Mouse (Mus musculus) C2C12 (cell line): ENCODE data around the gene Ank3. TPM values are rescaled to one million over a fixed set of nuclear protein-coding genes. Genes with fewer than 3 reads are reported as not detected.

Experiments used
- H3K27me3 ChIP-seq: one replicate; pipeline ENCODE4 v1.6.1; 2011; ENCODE audit not compliant: control insufficient read depth, insufficient read depth, insufficient read length
- H3K36me3 ChIP-seq: one replicate; pipeline ENCODE4 v1.6.1; 2011; ENCODE audit not compliant: control insufficient read depth, insufficient read depth
- H3K4me3 ChIP-seq: one replicate; pipeline ENCODE4 v1.5.1; 2011; ENCODE audit warnings: mild to moderate bottlenecking, control low read depth; ENCODE audit not compliant: poor library complexity, insufficient read depth, severe bottlenecking
- H3K79me2 ChIP-seq: one replicate; pipeline ENCODE4 v1.6.1; 2011; ENCODE audit not compliant: control insufficient read depth, insufficient read depth
- H3K79me3 ChIP-seq: one replicate; pipeline ENCODE4 v1.6.1; 2011; ENCODE audit warnings: low read depth, control low read depth
- H3ac ChIP-seq: one replicate; pipeline ENCODE3; 2011; ENCODE audit warnings: low read depth; ENCODE audit not compliant: control insufficient read depth, insufficient read length
- CEBPB ChIP-seq: IDR thresholded peaks from one replicate; pipeline ENCODE4 v1.6.1; 2011; ENCODE audit warnings: low read depth, mild to moderate bottlenecking, control low read depth, moderate library complexity
- CTCF ChIP-seq: IDR thresholded peaks from one replicate; pipeline ENCODE4 v1.5.1; 2011; ENCODE audit not compliant: control insufficient read depth, insufficient read depth, insufficient read length
- FOSL1 ChIP-seq: IDR thresholded peaks from one replicate; pipeline ENCODE4 v1.8.0; 2011; ENCODE audit warnings: mild to moderate bottlenecking, low read length; ENCODE audit not compliant: poor library complexity, insufficient read depth, severe bottlenecking
- MAX ChIP-seq: IDR thresholded peaks from one replicate; pipeline ENCODE4 v1.6.1; 2011; ENCODE audit warnings: mild to moderate bottlenecking, control low read depth
- MYOD1 ChIP-seq: IDR thresholded peaks from one replicate; pipeline ENCODE4 v1.6.1; 2011; ENCODE audit warnings: low read depth; ENCODE audit not compliant: control insufficient read depth, insufficient read length
- MYOG ChIP-seq: IDR thresholded peaks from one replicate; pipeline ENCODE4 v1.6.1; 2011; ENCODE audit not compliant: control insufficient read depth, insufficient read length; ENCODE audit errors: extremely low read depth
- USF1 ChIP-seq: IDR thresholded peaks from one replicate; pipeline ENCODE4 v1.6.1; 2011; ENCODE audit warnings: low read depth, mild to moderate bottlenecking, control low read depth, moderate library complexity
- polyA plus RNA-seq: library from polyadenylated mRNA; unstranded; fragments of >200 nt; fragmentation: generic; extraction: Trizol; gene quantifications from one replicate; pipeline ENCODE4 v1.2.1, GENCODE M21; 2012; ENCODE audit warnings: missing spikeins

The Ank3 gene
- polyA plus RNA-seq, 1 experiment: 9.8 TPM

- Histone ChIP-seq H3K27me3 (no peaks in the 10 kb centered on the region), H3K79me2 (no peaks in the 10 kb centered on the region), H3K36me3 (no peaks in the 10 kb centered on the region), H3K79me3 (no peaks in the 10 kb centered on the region), H3ac (no peak overlapping the region), H3K4me3 (no peak overlapping the region)
- TF ChIP-seq MYOD1 (peak; percentile 51), CEBPB (no peak)
These were observed 348.2 kb downstream of the Ank3 start for GRCm38 (mm10) chr10:69746730-69747129.

GRCm38 (mm10) chr10:69751416-69751815 is 352.8 kb downstream of the Ank3 start:
- H3K79me3 ChIP-seq: no peaks in the 10 kb centered on the region
- no peak overlapping the region for H3K4me3 ChIP-seq
- no peak for TF ChIP-seq FOSL1
- TF ChIP-seq MAX: no peak
- no peak for TF ChIP-seq MYOD1
- no peak for TF ChIP-seq USF1
- no peak for TF ChIP-seq CEBPB
- TF ChIP-seq MYOG: no peak
- no peak for TF ChIP-seq CTCF
- H3ac ChIP-seq: no peak overlapping the region
- no peaks in the 10 kb centered on the region for H3K27me3 ChIP-seq
- H3K36me3 ChIP-seq: no peaks in the 10 kb centered on the region
- H3K79me2 ChIP-seq: no peaks in the 10 kb centered on the region

GRCm38 (mm10) chr10:69753464-69753863 is 354.9 kb downstream of the Ank3 start:
- Histone ChIP-seq H3K79me3 (no peaks in the 10 kb centered on the region), H3ac (no peak overlapping the region), H3K27me3 (no peaks in the 10 kb centered on the region), H3K36me3 (no peaks in the 10 kb centered on the region), H3K79me2 (no peaks in the 10 kb centered on the region), H3K4me3 (no peak overlapping the region)
- TF ChIP-seq CTCF: no peak
- no peak for TF ChIP-seq MYOG
- no peak for TF ChIP-seq CEBPB
- TF ChIP-seq MYOD1: no peak
- TF ChIP-seq FOSL1: no peak
- TF ChIP-seq USF1: no peak
- TF ChIP-seq MAX: no peak

- Histone ChIP-seq H3K27me3 (no peaks in the 10 kb centered on the region), H3K79me3 (no peaks in the 10 kb centered on the region)
- TF ChIP-seq CTCF: no peak
- no peak for TF ChIP-seq FOSL1
- no peak for TF ChIP-seq MYOG
- TF ChIP-seq MYOD1: no peak
- no peak for TF ChIP-seq MAX
- no peak for TF ChIP-seq CEBPB
These were observed 358.5 kb downstream of the Ank3 start for GRCm38 (mm10) chr10:69756956-69757672.

GRCm38 (mm10) chr10:69762977-69763376 is 364.4 kb downstream of the Ank3 start:
- H3K79me2 ChIP-seq: no peaks in the 10 kb centered on the region
- H3K79me3 ChIP-seq: no peaks in the 10 kb centered on the region
- TF ChIP-seq USF1 (no peak), CEBPB (no peak), MAX (no peak), MYOD1 (no peak), CTCF (no peak), MYOG (no peak), FOSL1 (no peak)
- H3K36me3 ChIP-seq: no peaks in the 10 kb centered on the region
- H3ac ChIP-seq: no peak overlapping the region
- H3K27me3 ChIP-seq: no peaks in the 10 kb centered on the region
- H3K4me3 ChIP-seq: no peak overlapping the region

More at GRCm38 (mm10) chr10:69756956-69757672, 358.5 kb downstream of the Ank3 start:
- no peaks in the 10 kb centered on the region for H3K79me2 ChIP-seq
- no peak overlapping the region for H3ac ChIP-seq
- H3K36me3 ChIP-seq: no peaks in the 10 kb centered on the region
- H3K4me3 ChIP-seq: no peak overlapping the region

- H3K4me3 ChIP-seq: no peak overlapping the region
- H3K27me3 ChIP-seq: no peaks in the 10 kb centered on the region
- TF ChIP-seq MAX (no peak), MYOG (no peak), CTCF (no peak), CEBPB (no peak), FOSL1 (no peak), MYOD1 (no peak), USF1 (no peak)
- H3K79me3 ChIP-seq: no peaks in the 10 kb centered on the region
- H3ac ChIP-seq: no peak overlapping the region
- no peaks in the 10 kb centered on the region for H3K36me3 ChIP-seq
- no peaks in the 10 kb centered on the region for H3K79me2 ChIP-seq
These were observed 365.8 kb downstream of the Ank3 start for GRCm38 (mm10) chr10:69764402-69764801.
